8 mouse cellular contexts compared by ENCODE assay signal in the genomic region with DNA sequence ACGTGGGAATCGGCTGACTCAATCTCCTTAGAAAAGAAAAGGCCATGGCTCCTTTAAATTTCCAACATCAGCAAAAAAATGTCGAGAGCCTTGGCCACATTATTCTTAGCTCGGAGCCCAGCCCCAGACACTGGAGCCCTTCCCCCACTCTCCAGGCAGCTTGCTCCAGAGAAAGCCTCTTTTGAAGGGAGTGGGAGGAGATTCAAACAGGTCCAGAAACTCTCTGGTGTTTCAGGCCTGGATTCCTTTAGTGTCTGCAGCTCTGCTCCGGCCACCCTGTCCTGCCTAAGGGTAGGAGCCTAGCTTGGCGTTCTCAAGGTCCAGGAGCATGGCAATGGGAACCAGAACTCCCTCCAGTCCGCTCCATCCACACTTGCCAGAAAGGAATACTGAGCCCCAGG. TPM values are rescaled to one million over a fixed set of nuclear protein-coding genes. Genes with fewer than 3 reads are reported as not detected.
DNase-seq lines count a peak whose midpoint lies in the region; ATAC-seq and TF ChIP-seq lines count a peak whose summit lies in the region.

No protein-coding gene starts in this region.

- peaks cover 60% of the 10 kb centered on the region for H3K4me1 ChIP-seq in forebrain, embryonic 16.5 days (replicated peaks; ENCODE audit: control insufficient read depth, insufficient read depth, low read length)
- H3K4me1 ChIP-seq in heart, postnatal 0 days (ENCODE audit: control insufficient read depth, insufficient read depth): peaks cover 56% of the 10 kb centered on the region
- H3K4me1 ChIP-seq in liver, embryonic 13.5 days (replicated peaks): peaks cover 18% of the 10 kb centered on the region
- peaks cover 69% of the 10 kb centered on the region for H3K4me1 ChIP-seq in neural tube, embryonic 15.5 days

- H3K36me3 ChIP-seq in forebrain, embryonic 16.5 days (ENCODE audit: control insufficient read depth, insufficient read depth): no peaks in the 10 kb centered on the region
- no peaks in the 10 kb centered on the region for H3K36me3 ChIP-seq in heart, postnatal 0 days (replicated peaks; ENCODE audit: control insufficient read depth, insufficient read depth, low read length)
- no peaks in the 10 kb centered on the region for H3K36me3 ChIP-seq in liver, embryonic 13.5 days
- H3K36me3 ChIP-seq in neural tube, embryonic 15.5 days: no peaks in the 10 kb centered on the region

- peak overlapping the region; percentile 32 for H3K4me2 ChIP-seq in forebrain, embryonic 16.5 days (ENCODE audit: low read length)
- peak overlapping the region; percentile 52 for H3K4me2 ChIP-seq in heart, postnatal 0 days (ENCODE audit: low read depth, low read length)
- H3K4me2 ChIP-seq in liver, embryonic 13.5 days: no peak overlapping the region
- H3K4me2 ChIP-seq in neural tube, embryonic 15.5 days: peak overlapping the region; percentile 36

- H3K4me3 ChIP-seq in forebrain, embryonic 16.5 days (replicated peaks; ENCODE audit: low read length): no peak overlapping the region
- H3K4me3 ChIP-seq in heart, postnatal 0 days (ENCODE audit: low read depth, low read length): peak overlapping the region; percentile 24
- no peak overlapping the region for H3K4me3 ChIP-seq in liver, embryonic 13.5 days (replicated peaks)
- H3K4me3 ChIP-seq in neural tube, embryonic 15.5 days (replicated peaks): no peak overlapping the region

- DNase-seq in cerebellum, postnatal 10 days: peak; percentile 67 to 75
- no peak for DNase-seq in cerebellum, adult 11 months
- peak; percentile 95 for DNase-seq in heart, postnatal 0 days (ENCODE audit: low spot score)
- peak; percentile 83 to 88 for DNase-seq in kidney, postnatal 25 days
- DNase-seq in liver, embryonic 13.5 days: no peak
- DNase-seq in c-Kit-positive CD71-positive TER-119-positive erythroid progenitor cells, embryonic 14.5 days (ENCODE audit: low spot score): no peak

- no peak for TF ChIP-seq CTCF in heart, postnatal 0 days (IDR thresholded peaks at IDR 0.05; ENCODE audit: low read depth)

- H3K27ac ChIP-seq in forebrain, embryonic 16.5 days (ENCODE audit: low read length): peak overlapping the region; percentile 34
- peak overlapping the region; percentile 99 for H3K27ac ChIP-seq in heart, postnatal 0 days (ENCODE audit: low read depth)
- H3K27ac ChIP-seq in liver, embryonic 13.5 days: peak overlapping the region; percentile 68
- H3K27ac ChIP-seq in neural tube, embryonic 15.5 days (replicated peaks): peak overlapping the region; percentile 84

- TF ChIP-seq EP300 in heart, postnatal 0 days (IDR thresholded peaks at IDR 0.05; ENCODE audit: low read depth): peak; percentile 58; the same call in 1 of the 2 replicates

- peak overlapping the region; percentile 49; the same call in 1 of the 2 replicates for H3K9ac ChIP-seq in forebrain, embryonic 16.5 days (replicated peaks; ENCODE audit: low read depth, low read length)
- H3K9ac ChIP-seq in heart, postnatal 0 days (replicated peaks; ENCODE audit: low read depth, low read length): peak overlapping the region; percentile 55
- no peak overlapping the region for H3K9ac ChIP-seq in liver, embryonic 13.5 days
- peak overlapping the region; percentile 37; the same call in 1 of the 2 replicates for H3K9ac ChIP-seq in neural tube, embryonic 15.5 days (replicated peaks)

- H3K9me3 ChIP-seq in forebrain, embryonic 16.5 days (ENCODE audit: control insufficient read depth, low read length): no peaks in the 10 kb centered on the region
- H3K9me3 ChIP-seq in heart, postnatal 0 days (replicated peaks; ENCODE audit: control insufficient read depth, low read length): no peaks in the 10 kb centered on the region
- H3K9me3 ChIP-seq in liver, embryonic 13.5 days (replicated peaks): no peaks in the 10 kb centered on the region
- H3K9me3 ChIP-seq in neural tube, embryonic 15.5 days (replicated peaks): no peaks in the 10 kb centered on the region

- 7% methylated on average over 7 of the region's 7 CpGs for WGBS in forebrain, embryonic 16.5 days
- 7% methylated on average over 7 of the region's 7 CpGs for WGBS in heart, postnatal 0 days
- WGBS in liver, embryonic 13.5 days (ENCODE audit: insufficient replicate concordance): 32% methylated on average over 7 of the region's 7 CpGs
- WGBS in neural tube, embryonic 15.5 days: 15% methylated on average over 7 of the region's 7 CpGs

- peak; percentile 18; the same call in 1 of the 2 replicates for ATAC-seq in forebrain, embryonic 16.5 days
- ATAC-seq in heart, postnatal 0 days (ENCODE audit: insufficient read depth, low read depth): peak; percentile 35
- no peak for ATAC-seq in liver, embryonic 13.5 days (ENCODE audit: low read depth)
- ATAC-seq in neural tube, embryonic 15.5 days (ENCODE audit: low FRiP score): no peak

- no peaks in the 10 kb centered on the region for H3K27me3 ChIP-seq in forebrain, embryonic 16.5 days (replicated peaks; ENCODE audit: control insufficient read depth, insufficient read depth, low read length)
- H3K27me3 ChIP-seq in heart, postnatal 0 days (ENCODE audit: control insufficient read depth, insufficient read depth, low read length): no peaks in the 10 kb centered on the region
- peaks cover 34% of the 10 kb centered on the region for H3K27me3 ChIP-seq in liver, embryonic 13.5 days
- H3K27me3 ChIP-seq in neural tube, embryonic 15.5 days (replicated peaks): no peaks in the 10 kb centered on the region

RNA-seq across cellular contexts. Expression of a gene that starts 2.7 kb away (rescaled TPM):
- polyA plus RNA-seq in forebrain, embryonic 16.5 days (2015; fragmentation: Nextera tagmentation; extraction: Ambion mirVana): 201 and 257 TPM in 2 replicates
- 811 and 864 TPM in 2 replicates for total RNA-seq in heart, postnatal 0 days (2014; rRNA removed; ENCODE audit: low replicate concordance)
- polyA plus RNA-seq in heart, postnatal 0 days (2015; fragmentation: Nextera tagmentation; extraction: Ambion mirVana): 522 and 571 TPM in 2 replicates
- polyA plus RNA-seq in liver, embryonic 13.5 days (2015; fragmentation: Nextera tagmentation; extraction: Ambion mirVana): 127 TPM in 2 replicates
- polyA plus RNA-seq in neural tube, embryonic 15.5 days (2015; fragmentation: Nextera tagmentation; extraction: Ambion mirVana): 332 and 435 TPM in 2 replicates

RNA-seq across cellular contexts. Expression of a gene that starts 25.5 kb away (rescaled TPM):
- polyA plus RNA-seq in forebrain, embryonic 16.5 days (2015; fragmentation: Nextera tagmentation; extraction: Ambion mirVana): 45.2 and 48.0 TPM in 2 replicates
- 35.9 and 47.8 TPM in 2 replicates for total RNA-seq in heart, postnatal 0 days (2014; rRNA removed; ENCODE audit: low replicate concordance)
- 24.4 and 28.9 TPM in 2 replicates for polyA plus RNA-seq in heart, postnatal 0 days (2015; fragmentation: Nextera tagmentation; extraction: Ambion mirVana)
- polyA plus RNA-seq in liver, embryonic 13.5 days (2015; fragmentation: Nextera tagmentation; extraction: Ambion mirVana): 1.3 TPM in 2 replicates
- polyA plus RNA-seq in neural tube, embryonic 15.5 days (2015; fragmentation: Nextera tagmentation; extraction: Ambion mirVana): 41.2 and 45.7 TPM in 2 replicates

Comparison
In these comparisons a context has a peak if more than half of its experiments do, and no peak if none do; other contexts are left out.
1. DNase-seq: peak in cerebellum, postnatal 10 days (2 of 2), heart, postnatal 0 days (single experiment) and kidney, postnatal 25 days (2 of 2); none in cerebellum, adult 11 months (single experiment), liver, embryonic 13.5 days (single experiment) and c-Kit-positive CD71-positive TER-119-positive erythroid progenitor cells, embryonic 14.5 days (single experiment).
2. ATAC-seq: peak in forebrain, embryonic 16.5 days (single experiment) and heart, postnatal 0 days (single experiment); none in liver, embryonic 13.5 days (single experiment) and neural tube, embryonic 15.5 days (single experiment).
3. H3K27ac ChIP-seq: peak in every context shown above with its lines; median percentile 99 in heart, postnatal 0 days; 84 in neural tube, embryonic 15.5 days; 68 in liver, embryonic 13.5 days; 34 in forebrain, embryonic 16.5 days.
4. RNA of a gene that starts 25.5 kb away (polyA plus RNA-seq): 45.2 to 48.0 TPM in forebrain, embryonic 16.5 days, 41.2 to 45.7 TPM in neural tube, embryonic 15.5 days and 24.4 to 28.9 TPM in heart, postnatal 0 days; 1.3 TPM in liver, embryonic 13.5 days; every median in the first group is over 10 times any median in the second.